Mouse (Mus musculus): ENCODE data around the gene Hnrnpul1. TPM values are rescaled to one million over a fixed set of nuclear protein-coding genes. Genes with fewer than 3 reads are reported as not detected.
A peak's percentile ranks its signal among the peaks of the same experiment; 100 is the strongest.
"Not testable (repeated sequence)": the region's sequence is repeated elsewhere in the genome, so short reads cannot be mapped to it uniquely, and the experiment has no call there.

The Hnrnpul1 gene
- total RNA-seq, 2 experiments from 2014 or later: 103 to 107 TPM

DNA sequence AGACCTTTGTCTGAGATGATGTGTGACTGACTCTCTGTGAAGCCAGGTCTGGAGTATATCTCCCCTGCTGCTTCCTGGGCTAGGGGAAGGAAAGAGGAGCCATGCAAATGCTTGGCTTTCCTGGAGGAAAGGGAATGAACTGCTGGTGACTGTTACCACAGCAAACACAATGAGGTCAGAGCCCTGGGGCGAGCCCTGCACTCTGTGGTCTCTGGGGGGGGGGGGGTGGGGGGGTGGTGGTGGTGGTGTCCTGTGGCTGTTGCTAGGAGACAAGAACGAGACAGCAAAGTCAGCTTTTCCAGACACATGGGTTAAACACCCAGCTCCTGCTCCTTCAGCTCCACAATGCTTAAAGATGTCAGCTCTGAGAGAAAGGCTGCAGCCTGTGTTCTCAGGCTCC is 25.2 kb downstream of the Hnrnpul1 start:
- DNase-seq (ENCODE audit: low spot score in 2 of 2): no peak
- intact Hi-C loops (cut with DNase I): no loop called here

DNA sequence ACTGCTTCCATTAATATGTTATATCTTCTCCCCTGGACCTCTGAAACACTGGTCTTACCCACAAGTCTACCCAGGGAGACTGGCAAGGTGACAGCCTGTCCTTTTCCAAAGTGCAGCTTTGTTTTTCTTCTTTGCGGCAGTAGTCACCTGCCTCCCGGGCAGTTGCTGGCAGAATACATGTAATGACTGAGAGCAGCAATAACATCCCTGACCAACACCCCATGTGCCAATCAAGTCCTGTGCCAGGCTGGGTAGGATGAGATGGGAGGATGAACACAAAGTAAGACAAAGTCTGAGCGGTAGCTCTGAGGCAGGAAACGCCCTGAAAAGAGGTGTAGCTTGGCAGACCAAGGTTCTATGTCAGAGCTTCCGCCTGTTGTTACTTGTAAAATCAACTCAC is 26.8 kb downstream of the Hnrnpul1 start:
- intact Hi-C loops (cut with DNase I): no loop called here
- no peak for DNase-seq (ENCODE audit: low spot score in 2 of 2)

DNA sequence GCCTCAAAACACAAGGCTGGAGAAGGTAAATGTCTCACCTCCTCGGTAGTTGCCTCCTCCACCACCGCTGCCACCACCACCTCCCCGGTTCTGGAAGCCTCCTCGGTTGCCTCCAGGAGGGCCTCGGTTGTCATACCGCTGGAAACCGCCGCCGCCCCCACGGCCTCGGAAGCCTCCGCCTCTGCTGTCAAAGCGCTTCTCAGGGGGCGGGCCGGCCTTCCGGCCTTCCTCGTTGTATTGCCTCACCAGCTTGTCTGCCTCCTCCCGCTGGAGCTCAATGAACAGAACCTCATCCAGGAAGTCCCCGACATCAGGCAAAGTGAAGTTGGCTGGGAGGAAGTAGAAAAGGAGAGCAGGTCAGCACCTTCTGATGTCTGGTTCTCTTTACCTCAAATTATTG is 28.7 kb downstream of the Hnrnpul1 start:
- no peak for DNase-seq (ENCODE audit: low spot score in 2 of 2)
- intact Hi-C loops (cut with DNase I): no loop called here

DNA sequence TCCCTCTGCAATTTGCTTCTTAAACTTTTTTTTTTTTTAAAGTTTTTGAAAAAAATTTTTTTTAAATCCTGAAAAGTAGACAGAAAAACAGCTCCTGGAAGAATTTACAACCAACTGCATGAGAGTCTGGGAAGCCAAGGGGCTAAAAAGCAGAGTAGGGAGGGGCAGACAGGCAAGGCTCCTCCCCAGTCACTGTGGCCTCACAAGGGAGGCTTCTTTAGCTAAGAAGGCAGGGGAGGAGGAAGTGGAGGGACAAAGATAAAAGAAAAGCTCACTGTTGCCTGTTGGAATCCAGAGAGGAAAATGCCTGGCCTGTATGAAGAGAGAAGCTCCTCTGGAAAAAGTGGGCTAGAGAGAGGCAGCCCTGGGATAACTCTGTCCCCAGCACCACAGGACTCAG is 32.8 kb downstream of the Hnrnpul1 start:
- intact Hi-C loops (cut with DNase I); DNase-seq (ENCODE audit: low spot score in 2 of 2): not testable (repeated sequence)

DNA sequence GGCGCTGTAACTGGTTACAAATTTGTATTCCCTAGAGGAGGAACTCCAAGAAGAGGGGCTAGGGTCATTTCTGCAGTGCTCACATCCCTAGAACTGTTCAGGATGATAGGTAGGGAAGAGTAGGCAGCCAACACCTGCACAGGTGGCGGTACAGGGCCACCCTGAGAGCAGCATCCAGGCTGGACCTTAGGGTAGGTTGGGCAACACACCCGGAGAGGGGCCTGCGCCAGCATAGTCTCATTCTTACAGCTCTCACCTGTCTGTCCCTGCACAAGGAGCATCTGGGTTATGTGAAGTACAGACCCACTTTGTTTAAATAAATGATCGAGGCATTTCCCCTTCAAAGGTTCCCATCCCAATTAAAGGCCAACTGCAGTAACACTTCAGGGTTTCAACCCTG is 33.8 kb downstream of the Hnrnpul1 start:
- no peak for DNase-seq (ENCODE audit: low spot score in 2 of 2)
- intact Hi-C loops (cut with DNase I): no loop called here

DNA sequence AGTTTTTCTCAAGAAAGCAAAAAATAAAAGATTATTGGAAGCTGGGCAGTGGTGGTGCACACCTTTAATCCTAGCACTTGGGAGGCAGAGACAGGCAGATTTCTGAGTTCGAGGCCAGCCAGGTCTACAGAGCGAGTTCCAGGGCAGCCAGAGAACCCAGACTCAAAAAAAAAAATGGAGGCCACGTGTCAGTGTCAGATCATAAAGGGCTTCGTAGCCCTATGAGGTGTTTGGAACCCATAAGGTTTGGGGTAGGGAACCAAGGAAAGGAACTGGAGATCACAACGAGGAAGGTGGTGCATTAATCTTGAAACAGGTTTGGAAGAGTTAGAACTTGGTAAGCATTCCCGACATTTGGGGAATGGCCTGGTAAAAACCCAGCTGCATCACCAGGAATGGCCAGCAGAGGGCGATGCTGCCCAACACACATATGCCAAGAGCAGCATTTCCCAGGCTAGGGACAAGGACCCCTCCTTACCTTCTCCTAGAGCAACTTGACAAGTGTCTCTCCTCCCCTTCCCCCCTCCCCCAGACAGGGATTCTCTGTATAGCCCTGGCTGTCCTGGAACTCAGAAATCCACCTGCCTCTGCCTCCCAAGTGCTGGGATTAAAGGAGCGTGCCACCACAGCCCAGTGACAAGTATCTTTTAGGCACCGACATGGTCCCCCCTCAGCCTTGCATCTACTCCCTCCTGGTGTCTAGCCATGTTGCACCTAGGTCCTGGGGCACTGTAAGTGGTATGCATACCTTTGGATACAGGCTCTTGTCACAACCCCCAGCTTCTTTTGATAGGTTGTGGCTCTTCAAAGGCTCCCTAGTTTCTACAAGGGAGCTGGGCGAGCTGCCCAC is 34.6 kb downstream of the Hnrnpul1 start:
- intact Hi-C loops (cut with DNase I): loop anchor here (5.0 kb wide), 1 partner anchor 38 kb away; the partner anchor contains the start of gene B9d2
- peak; percentile 69 to 75 for DNase-seq (ENCODE audit: low spot score in 2 of 2)

DNA sequence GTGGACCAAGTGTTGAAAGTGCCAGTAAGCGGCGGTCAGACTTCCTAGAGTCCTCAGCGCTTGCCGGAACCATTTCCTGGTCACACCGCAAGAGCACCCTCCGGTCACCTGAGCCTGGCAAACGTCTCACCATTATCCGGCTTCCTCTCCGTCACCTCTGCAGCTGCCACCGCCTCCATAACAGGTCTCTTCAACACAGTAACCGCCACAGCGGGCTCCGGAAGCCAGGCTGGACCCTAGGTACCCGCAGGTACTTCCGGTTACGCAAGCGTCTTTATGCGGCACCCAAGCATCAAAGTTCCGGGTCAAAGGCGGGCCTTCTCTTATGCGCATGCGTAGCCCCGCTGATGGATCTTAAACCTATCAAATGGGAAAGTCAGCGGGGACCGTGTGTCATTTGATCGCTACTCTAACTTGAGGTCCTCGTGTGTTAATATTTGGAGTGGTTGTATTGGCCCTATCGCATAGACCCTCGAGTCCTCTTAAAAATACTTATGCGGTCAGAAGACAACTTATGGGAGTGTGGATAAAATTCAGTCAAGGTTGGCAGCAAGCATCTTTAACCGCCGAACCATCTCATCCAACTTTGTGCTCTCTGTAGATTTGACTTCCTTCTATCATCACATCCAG is 35.7 kb downstream of the Hnrnpul1 start, which contains the start of gene Ccdc97:
Gene Ccdc97, minus strand, starts transcription at position 301 of the 630 bp plus-strand sequence.
- intact Hi-C loops (cut with DNase I): loop anchor here (5.0 kb wide), 1 partner anchor 37 kb away; the partner anchor contains the start of gene B9d2
- peak; percentile 93 to 96 for DNase-seq (ENCODE audit: low spot score in 2 of 2)

DNA sequence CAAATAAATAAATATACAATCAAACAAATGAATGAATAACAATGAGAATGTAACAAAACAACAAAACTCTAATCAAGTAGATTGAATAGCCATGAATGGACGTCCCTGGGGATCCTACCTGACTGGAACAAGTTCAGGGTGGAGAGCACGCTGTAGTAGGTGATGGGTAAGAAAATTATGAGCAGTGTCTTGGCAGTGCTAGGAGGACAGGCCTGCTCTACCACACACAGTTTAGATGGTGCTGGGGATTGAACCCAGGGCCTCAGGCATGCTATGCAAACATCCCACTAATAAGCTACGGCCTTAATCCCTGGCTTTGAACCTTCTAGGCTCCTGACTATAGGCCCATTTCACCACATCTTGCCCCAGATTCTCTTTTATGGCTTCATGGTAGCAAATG is 37.1 kb downstream of the Hnrnpul1 start:
- DNase-seq (ENCODE audit: low spot score in 2 of 2): no peak
- intact Hi-C loops (cut with DNase I): loop anchor here (5.0 kb wide), 1 partner anchor 35 kb away; the partner anchor contains the start of gene B9d2

DNA sequence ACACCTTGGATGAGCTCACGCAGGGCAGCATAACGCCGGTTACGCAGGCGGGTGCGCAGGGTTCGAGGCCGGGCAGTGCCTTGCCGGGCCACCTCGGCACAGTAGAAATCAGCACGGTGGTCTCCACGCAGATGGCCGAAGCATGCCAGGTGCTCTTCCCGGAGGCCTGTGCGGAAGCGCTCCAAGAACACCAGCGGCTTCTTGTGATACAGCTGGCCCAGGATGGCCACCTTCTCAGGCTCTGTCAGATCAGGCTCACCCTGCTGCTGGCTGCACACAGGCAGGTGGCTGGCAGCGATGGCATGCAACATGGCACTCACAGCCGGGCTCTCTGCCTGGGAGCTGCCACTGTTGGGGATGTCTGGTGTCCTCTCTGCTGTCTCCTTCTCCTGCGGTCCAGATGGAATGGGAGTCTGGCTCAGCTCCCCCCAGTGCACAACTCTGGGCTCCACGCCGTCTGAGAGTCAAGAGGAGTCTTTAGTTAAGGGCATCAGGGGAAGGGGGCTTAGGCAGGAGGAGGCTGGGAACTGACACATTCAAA is 38.8 kb downstream of the Hnrnpul1 start:
- intact Hi-C loops (cut with DNase I): loop anchor here (5.0 kb wide), 1 partner anchor 34 kb away; the partner anchor contains the start of gene B9d2
- no peak for DNase-seq (ENCODE audit: low spot score in 2 of 2)

DNA sequence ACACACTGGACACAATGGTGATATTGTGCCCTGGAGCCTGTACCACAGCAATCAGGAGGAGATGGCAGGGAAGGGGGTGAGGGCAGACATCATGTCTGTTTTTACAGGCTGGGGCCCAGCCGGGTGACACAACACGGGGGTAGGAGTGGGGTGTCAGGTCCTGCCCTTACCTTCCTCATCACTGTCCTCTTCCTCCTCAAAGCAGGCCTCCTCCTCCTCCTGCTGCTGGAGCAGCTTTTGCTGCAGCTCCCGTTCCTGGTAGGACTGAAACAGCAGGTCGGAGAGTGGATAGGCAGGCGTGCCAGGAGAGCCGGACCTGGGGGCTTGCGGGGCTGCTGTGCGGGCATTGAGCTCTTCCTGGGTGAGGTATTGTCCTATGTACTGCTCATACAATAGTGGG is 40.0 kb downstream of the Hnrnpul1 start:
- no peak for DNase-seq (ENCODE audit: low spot score in 2 of 2)
- intact Hi-C loops (cut with DNase I): no loop called here

DNA sequence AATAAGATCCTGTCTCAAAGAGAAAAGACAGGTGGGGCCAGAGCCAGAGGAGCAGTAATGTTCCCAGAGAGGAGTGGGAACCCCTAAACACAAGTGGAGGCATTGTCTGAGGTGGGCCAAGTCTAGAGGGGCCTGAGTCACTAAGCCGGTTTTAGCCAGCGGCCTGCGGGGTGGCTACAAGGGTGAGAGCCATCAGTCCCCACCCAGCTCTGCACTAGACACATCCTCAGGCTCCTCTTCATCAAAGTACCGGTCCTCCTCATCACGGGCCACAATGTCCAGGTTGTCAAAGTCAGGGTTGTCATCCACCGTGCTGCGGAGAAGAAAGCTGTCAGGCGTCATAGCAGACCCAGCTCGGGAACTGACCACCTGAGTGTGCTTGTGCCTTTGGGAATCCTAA is 41.8 kb downstream of the Hnrnpul1 start:
- DNase-seq (ENCODE audit: low spot score in 2 of 2): no peak
- intact Hi-C loops (cut with DNase I): no loop called here

DNA sequence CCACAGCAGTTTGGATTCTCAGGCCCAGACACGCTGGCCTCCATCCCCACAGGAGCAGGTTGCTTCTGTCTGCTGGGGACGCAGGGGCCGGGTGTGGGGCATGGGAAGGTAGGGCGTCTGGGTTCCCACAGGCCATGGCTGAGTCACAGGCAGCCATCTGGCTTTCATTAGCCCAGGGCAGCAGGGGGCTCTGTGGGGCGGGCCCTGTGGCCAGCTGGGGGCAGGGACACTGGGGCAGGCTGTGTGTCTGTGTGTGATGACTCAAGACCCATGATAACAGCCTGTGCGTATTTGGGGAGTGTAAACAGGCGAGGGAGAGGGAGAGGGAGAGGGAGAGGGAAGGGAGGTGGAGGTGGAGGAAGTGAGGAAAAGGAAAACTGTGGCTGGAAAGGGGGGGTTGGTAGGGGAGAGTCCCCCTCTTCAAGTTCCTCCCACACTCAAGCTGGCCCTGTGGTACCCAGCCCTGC is 42.8 kb downstream of the Hnrnpul1 start:
- intact Hi-C loops (cut with DNase I): no loop called here
- DNase-seq (ENCODE audit: low spot score in 2 of 2): peak; percentile 42 to 44

DNA sequence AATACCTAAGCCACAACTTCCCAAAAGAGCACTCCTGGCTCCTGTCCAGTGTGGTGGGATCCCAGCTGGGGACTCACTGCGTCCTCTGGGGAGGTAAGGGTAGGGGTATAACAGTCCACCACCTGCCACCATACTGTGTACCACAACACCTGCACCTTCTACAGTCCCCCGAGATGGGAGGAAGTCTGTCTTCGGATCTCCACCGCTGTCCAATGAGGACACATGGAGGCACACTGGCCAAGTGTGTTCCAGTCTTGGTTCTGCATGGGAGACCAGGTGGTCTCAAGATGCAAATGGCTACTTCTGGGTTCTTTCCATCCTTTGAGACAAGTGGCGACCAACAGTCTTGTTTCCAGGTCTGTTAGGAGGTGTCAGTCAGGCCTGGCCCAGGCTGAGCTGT is 43.4 kb downstream of the Hnrnpul1 start:
- peak in 1 of 2 experiments; percentile 27 for DNase-seq (ENCODE audit: low spot score in 2 of 2)
- intact Hi-C loops (cut with DNase I): no loop called here

DNA sequence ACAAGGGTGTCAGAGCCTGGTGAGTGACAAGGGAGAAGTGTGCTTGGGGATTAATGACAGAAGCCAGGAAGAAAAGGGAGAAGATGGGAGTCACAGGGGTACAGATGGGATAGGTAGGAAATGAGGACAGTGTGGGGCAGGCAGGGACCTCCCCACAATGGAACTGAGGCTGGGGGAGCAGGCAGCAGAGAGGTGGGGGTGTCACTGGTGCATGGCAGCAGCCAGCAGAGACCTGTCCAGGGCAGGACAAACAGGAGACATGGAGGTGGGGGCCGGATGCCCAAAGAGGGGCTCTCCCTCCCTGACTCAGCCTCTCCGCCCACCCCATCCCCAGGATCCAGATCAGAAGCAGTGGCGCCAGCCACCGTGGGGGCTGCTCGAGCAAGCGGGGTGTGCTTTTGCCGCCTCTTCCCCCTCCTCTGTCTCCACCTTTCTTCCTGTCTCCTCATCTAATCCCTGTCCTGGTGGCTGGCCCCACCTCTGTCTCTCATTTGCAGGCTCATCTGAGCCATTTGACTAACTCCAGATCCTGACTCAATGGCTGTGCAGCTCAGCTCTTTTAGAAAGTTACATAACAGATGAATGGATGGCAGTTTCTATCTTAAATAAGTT is 43.9 kb downstream of the Hnrnpul1 start:
- intact Hi-C loops (cut with DNase I): no loop called here
- peak; percentile 58 to 71 for DNase-seq (ENCODE audit: low spot score in 2 of 2)

DNA sequence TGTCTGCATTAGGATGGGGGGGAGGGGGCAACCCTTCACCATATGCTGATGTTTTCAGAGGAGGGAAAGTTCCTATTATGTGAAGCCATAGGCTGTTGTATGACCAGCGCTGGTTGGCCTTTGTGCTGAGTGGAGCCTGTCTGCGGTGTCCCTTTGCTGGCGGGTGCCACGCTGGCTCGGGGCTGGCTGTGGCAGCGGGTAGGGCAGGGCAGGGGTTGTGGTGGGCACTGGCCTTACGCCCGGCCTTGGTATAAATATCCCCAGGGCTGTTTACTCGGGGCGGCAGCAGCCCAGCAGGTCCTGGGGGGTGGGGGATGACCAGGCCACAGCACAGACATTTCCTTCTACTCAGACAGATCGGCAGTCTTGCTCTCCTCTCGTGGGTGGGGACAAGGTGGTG is 44.6 kb downstream of the Hnrnpul1 start:
- peak in 1 of 2 experiments; percentile 30 for DNase-seq (ENCODE audit: low spot score in 2 of 2)
- intact Hi-C loops (cut with DNase I): no loop called here

DNA sequence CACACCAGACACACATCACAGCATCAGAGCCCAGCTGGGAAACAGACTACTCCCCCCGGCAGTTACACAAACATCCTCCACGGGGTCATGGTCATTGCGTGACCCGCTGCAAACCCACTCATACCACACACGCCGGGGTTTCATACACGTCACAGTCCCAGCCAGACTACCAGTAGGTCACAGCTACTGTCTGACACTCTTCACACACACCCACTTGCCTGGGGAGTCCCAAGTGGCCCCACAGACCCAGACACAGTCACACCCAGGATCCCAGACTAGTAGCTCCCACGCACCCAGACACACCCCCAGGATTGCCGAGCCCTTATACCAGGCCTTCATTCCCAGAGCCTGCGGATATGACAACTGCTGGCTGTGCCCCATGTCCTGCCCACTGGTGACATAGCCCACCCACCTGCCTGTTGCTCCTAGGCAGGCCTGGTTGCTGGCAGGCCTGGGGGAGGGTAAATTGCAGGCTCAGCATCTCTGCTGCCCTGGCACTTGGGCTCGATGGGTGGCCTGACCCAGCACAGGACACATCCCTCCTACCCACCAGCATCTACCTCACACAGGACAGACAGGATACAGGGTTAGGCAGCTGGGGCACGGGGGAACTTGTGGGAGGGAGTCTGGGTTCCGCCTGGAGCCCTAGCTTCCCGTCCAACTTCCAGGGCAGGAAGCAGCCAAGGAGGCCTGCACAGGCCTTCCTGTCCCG is 46.8 kb downstream of the Hnrnpul1 start:
- intact Hi-C loops (cut with DNase I): no loop called here

DNA sequence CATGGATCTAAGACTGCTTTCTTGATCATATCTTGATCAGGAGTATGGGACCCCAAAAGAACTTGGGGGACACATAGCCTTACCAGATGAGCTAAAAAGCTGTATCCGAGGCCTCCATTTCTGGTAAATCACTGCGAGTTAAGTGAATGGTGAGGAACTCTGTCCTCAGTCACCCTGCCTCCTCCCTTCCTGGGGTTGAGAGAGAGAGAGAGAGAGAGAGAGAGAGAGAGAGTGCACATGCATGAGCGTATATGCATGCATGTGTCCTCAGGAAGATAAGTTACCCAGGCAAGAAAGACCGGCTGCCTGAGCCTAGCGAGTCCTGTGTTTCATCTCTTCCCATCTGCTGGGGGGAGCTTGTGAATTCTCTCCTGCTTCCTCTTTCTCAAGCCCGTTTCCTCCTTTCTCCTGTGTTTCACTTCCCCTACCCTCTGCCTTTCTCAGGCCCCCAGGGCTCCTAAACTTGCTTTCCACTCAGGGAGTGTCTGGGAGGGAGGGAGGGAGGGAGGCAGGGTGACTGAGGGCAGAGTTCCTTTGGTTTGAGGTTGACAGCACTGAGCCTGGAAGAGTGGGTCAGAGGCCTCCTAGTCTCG is 47.9 kb downstream of the Hnrnpul1 start:
- intact Hi-C loops (cut with DNase I): no loop called here
- no peak for DNase-seq (ENCODE audit: low spot score in 2 of 2)

More for the DNA sequence above, 46.8 kb downstream of the Hnrnpul1 start:
- DNase-seq (ENCODE audit: low spot score in 2 of 2): no peak

DNA sequence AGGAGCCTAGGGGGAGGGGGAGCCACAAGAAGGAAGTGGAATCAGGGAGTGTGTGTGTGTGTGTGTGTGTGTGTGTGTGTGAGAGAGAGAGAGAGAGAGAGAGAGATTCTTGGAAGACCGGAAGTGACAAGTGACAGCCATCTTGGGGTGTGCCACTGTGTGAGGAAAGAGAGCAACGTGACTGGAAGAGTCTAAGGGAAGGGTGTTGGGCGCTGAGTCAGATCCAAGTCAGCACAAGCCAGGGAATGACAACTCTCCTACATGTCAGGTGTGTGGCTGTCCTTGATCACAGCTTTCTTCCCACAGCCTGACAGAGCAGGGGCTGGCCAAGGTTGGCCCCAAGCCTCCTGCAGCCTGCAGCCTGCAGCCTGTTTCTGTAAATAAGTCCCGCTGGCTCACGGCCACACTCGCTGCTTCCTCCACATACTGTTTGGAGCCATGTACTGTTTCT is 48.7 kb downstream of the Hnrnpul1 start:
- DNase-seq (ENCODE audit: low spot score in 2 of 2): peak in 1 of 2 experiments; percentile 58
- intact Hi-C loops (cut with DNase I): no loop called here

Data from left cerebral cortex, postnatal 36 days (tissue).